Mouse (Mus musculus) Patski (cell line): ENCODE data around the gene Zc3h6. TPM values are rescaled to one million over a fixed set of nuclear protein-coding genes. Genes with fewer than 3 reads are reported as not detected.

Experiments
- ATAC-seq: fragments of 100-300 bp; one replicate; pipeline ENCODE4 v1.8.0; 2021
- CTCF ChIA-PET: fragments of 350-600 bp; sonication (Branson Sonifier 250); formaldehyde crosslinking; loops from one replicate; lab custom pipeline; 2022; ENCODE audit warnings: inconsistent platforms; lab: Charles Lee
- POLR2A ChIA-PET: fragments of 350-600 bp; sonication (Branson Sonifier 250); formaldehyde crosslinking; loops from one replicate; lab custom pipeline; 2022; ENCODE audit warnings: antibody characterized with exemption, inconsistent platforms; lab: Charles Lee
- DNase-seq: peaks from one replicate; pipeline ENCODE4 v3.0.0-alpha.2; 2011; ENCODE audit warnings: low read depth, low spot score
- H3K27me3 ChIP-seq: fragments of 371-371 bp; one replicate; pipeline ENCODE4 v1.5.1; 2021
- CTCF ChIP-seq: fragments of 100-300 bp; IDR thresholded peaks from one replicate; pipeline ENCODE4 v1.5.1; 2021
- in situ Hi-C: fragments of 300-500 bp; cut with MboI; formaldehyde crosslinking; loops from 3 replicates; pipeline ENCODE4 v1.11.1; 2018; ENCODE audit warnings: low pct_unique_long_range_greater_than_20kb, mixed read lengths
- polyA plus RNA-seq: library from polyadenylated mRNA; unstranded; gene quantifications from one replicate; pipeline ENCODE4 v1.2.3, GENCODE M21; 2021

Gene Zc3h6
- 5.8 TPM for polyA plus RNA-seq

GRCm38 (mm10) chr2:128966641-128967580 lies at the start of gene Zc3h6:
TSS of gene Zc3h6 (plus strand) at chr2:128967402.
- in situ Hi-C loops = no loop called here
- CTCF ChIA-PET = interaction anchor here (1.0 to 1.3 kb wide), 4 partner anchors 11 to 69 kb away, joined by 4 to 8 read pairs (median 4); no protein-coding TSS in a partner anchor
- POLR2A ChIA-PET = interaction anchor here (0.6 to 1.4 kb wide), 7 partner anchors 12 to 522 kb away, joined by 3 to 7 read pairs (median 4); no protein-coding TSS in a partner anchor
- DNase-seq = peak; percentile 83
- peak; percentile 94 for ATAC-seq
- no peaks in the 10 kb centered on the region for H3K27me3 ChIP-seq
- TF ChIP-seq CTCF = no peak

- TF ChIP-seq CTCF = no peak
- in situ Hi-C loops = no loop called here
- ATAC-seq (no peak), DNase-seq (no peak)
- no peaks in the 10 kb centered on the region for H3K27me3 ChIP-seq
- CTCF ChIA-PET = interaction anchor here (0.7 to 1.5 kb wide), 3 partner anchors 12 to 18 kb away, joined by 3 to 5 read pairs (median 3); no protein-coding TSS in a partner anchor
- POLR2A ChIA-PET = no interaction called here
Measured at GRCm38 (mm10) chr2:128924799-128925198, 42.4 kb upstream of the Zc3h6 start.

DNA sequence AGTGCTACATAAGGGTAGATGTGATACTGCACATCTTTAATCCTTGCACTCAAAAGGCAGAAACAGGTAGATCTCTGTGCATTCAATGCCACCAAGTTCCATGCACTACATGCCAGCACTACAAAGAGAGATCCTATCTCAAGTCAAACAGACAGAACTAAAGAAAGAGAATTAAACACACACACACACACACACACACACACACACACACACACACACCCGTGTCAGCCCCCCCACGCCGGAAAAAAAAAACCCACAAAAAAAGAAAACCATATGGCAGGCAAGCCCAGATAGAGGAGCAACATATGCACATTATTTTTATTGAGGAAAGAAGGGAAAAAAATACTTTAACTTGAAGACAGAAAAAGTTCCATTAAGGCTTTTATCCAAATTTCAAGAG lies 38.8 kb upstream of the Zc3h6 start:
- TF ChIP-seq CTCF = no peak
- H3K27me3 ChIP-seq = no peaks in the 10 kb centered on the region
- POLR2A ChIA-PET = no interaction called here
- CTCF ChIA-PET = no interaction called here
- DNase-seq = no peak
- in situ Hi-C loops = no loop called here
- no peak for ATAC-seq

- DNase-seq (no peak), ATAC-seq (no peak)
- TF ChIP-seq CTCF = no peak
- no peaks in the 10 kb centered on the region for H3K27me3 ChIP-seq
- ChIA-PET CTCF (no interaction called here), POLR2A (no interaction called here)
- in situ Hi-C loops = no loop called here
Measured at GRCm38 (mm10) chr2:128930704-128931103, 36.5 kb upstream of the Zc3h6 start.

DNA sequence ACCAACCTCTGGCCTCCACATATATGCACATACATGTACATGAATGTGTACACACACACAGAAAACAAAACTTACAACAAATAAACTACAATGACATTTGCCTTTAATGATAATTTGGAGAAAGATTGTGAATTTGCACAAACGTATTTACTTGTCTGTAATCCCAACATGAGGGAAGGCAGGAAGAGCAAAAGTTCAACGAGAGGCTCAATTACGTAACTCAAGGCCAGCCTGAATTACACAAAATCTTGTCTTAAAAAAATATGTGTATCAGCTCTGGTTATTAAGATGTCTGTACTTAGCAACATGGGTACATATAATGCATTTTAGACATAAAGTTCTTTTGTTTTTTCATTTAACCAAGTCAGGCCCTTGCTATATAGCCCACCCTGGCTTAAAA lies 30.9 kb upstream of the Zc3h6 start:
- POLR2A ChIA-PET = no interaction called here
- in situ Hi-C loops = no loop called here
- TF ChIP-seq CTCF = no peak
- H3K27me3 ChIP-seq = no peaks in the 10 kb centered on the region
- ATAC-seq (no peak), DNase-seq (no peak)
- CTCF ChIA-PET = interaction anchor here (1.8 to 2.1 kb wide), 2 partner anchors 10 to 101 kb away, joined by 3 to 11 read pairs; no protein-coding TSS in a partner anchor

- ChIA-PET CTCF (interaction anchor here (1.5 kb wide), 1 partner anchor 111 kb away, joined by 4 read pairs; no protein-coding TSS in a partner anchor), POLR2A (interaction anchor here (0.6 kb wide), 1 partner anchor 286 kb away, joined by 4 read pairs; no protein-coding TSS in a partner anchor)
- in situ Hi-C loops = no loop called here
- no peak for TF ChIP-seq CTCF
- DNase-seq (peak; percentile 70), ATAC-seq (peak; percentile 90)
- H3K27me3 ChIP-seq = no peaks in the 10 kb centered on the region
Measured at GRCm38 (mm10) chr2:128943538-128944528, 23.4 kb upstream of the Zc3h6 start, which contains the start of gene Zc3h8. TSS of gene Zc3h8 (minus strand) at chr2:128944077.

DNA sequence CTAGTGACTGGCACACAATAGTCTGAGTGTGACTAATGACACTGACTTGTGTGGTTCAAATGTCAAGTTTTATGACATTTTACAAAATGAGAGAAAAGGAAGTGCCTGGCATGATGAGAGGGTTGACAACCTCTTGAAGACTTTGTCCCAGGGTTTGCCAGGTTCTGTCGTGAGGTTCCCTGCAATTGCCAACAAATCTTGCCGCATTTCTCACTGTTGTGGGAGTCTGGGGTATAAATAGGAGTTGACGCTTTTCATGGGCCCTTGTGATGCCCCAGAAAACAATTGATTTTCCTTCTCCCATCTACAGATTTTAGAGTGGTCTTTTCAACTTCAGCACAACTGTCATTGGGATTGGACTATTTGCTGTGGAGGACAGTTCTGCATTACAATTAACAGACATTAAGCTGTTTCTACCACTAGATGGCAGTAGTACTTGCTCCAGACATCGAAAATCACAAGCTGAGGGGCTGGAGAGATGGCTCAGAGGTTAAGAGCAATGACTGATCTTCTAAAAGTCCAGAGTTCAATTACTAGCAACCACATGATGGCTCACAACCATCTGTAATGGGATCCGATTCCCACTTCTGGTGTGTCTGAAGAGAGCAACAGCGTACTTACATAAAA lies 19.1 kb upstream of the Zc3h6 start:
- TF ChIP-seq CTCF = peak; percentile 78
- no peaks in the 10 kb centered on the region for H3K27me3 ChIP-seq
- no peak for DNase-seq
- ATAC-seq = no peak
- in situ Hi-C loops = loop anchor here (5.0 kb wide), 2 partner anchors 139 to 309 kb away; no protein-coding TSS in a partner anchor
- ChIA-PET CTCF (interaction anchor here (0.6 to 2.4 kb wide), 4 partner anchors 16 to 311 kb away, joined by 3 to 8 read pairs (median 4); no protein-coding TSS in a partner anchor), POLR2A (interaction anchor here (0.8 kb wide), 1 partner anchor 19 kb away, joined by 3 read pairs; no protein-coding TSS in a partner anchor)

DNA sequence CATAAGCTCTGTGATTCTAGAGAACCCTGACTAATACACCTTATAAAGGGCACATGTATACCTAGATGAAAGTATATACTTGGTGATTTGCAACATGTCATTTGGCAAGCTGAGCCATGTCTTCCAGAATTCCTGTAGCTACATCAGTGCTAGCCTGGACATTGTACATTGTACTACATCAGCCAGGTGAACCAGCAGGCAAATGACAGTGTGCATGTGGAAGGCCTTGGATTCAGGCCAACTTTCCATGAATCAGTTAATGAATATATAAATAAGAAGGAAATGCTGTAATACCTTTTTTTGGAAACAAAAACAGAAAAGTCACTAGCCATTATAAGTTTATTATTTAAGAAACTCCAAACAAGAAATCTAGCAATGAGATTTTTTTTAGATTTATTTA lies 13.0 kb upstream of the Zc3h6 start:
- ATAC-seq (no peak), DNase-seq (no peak)
- TF ChIP-seq CTCF = no peak
- CTCF ChIA-PET = interaction anchor here (1.1 to 3.3 kb wide), 2 partner anchors 10 to 12 kb away, joined by 4 to 13 read pairs; no protein-coding TSS in a partner anchor
- POLR2A ChIA-PET = interaction anchor here (0.7 kb wide), 1 partner anchor 10 kb away, joined by 3 read pairs; no protein-coding TSS in a partner anchor
- no peaks in the 10 kb centered on the region for H3K27me3 ChIP-seq
- in situ Hi-C loops = no loop called here

GRCm38 (mm10) chr2:128965505-128966105 lies 1.6 kb upstream of the Zc3h6 start:
- POLR2A ChIA-PET = interaction anchor here (1.4 kb wide), 1 partner anchor 19 kb away, joined by 4 read pairs; no protein-coding TSS in a partner anchor
- ATAC-seq (no peak), DNase-seq (no peak)
- in situ Hi-C loops = no loop called here
- H3K27me3 ChIP-seq = no peaks in the 10 kb centered on the region
- no peak for TF ChIP-seq CTCF
- CTCF ChIA-PET = interaction anchor here (1.1 to 1.3 kb wide), 3 partner anchors 10 to 71 kb away, joined by 4 to 8 read pairs (median 4); no protein-coding TSS in a partner anchor
